In genomic region chr5:92602691-92603690, GRCm38 (mm10) we compare ENCODE assay signal across 8 mouse cellular contexts. TPM values are rescaled to one million over a fixed set of nuclear protein-coding genes. Genes with fewer than 3 reads are reported as not detected.
DNase-seq lines count a peak whose midpoint lies in the region; ATAC-seq lines count a peak whose summit lies in the region.

Gene Stbd1, plus strand, starts transcription at chr5:92603041.

- H3K27ac ChIP-seq in forebrain, embryonic 10.5 days = peak within 1 kb of the TSS; percentile 86

- WGBS in forebrain, embryonic 10.5 days = under 1% methylated on average over 69 of the region's 69 CpGs

- intact Hi-C loops in heart, postnatal 14 days (cut with DNase I) = loop anchor here (5.0 kb wide), 2 partner anchors 136 to 161 kb away; no protein-coding TSS in a partner anchor

- no peaks in the 10 kb centered on the region for H3K36me3 ChIP-seq in forebrain, embryonic 10.5 days (replicated peaks)

- no peaks in the 10 kb centered on the region for H3K9me3 ChIP-seq in forebrain, embryonic 10.5 days

- ATAC-seq in activated CD4-positive, CD25-positive, alpha-beta regulatory T cell, adult 4 months = peak; percentile 59
- peak; percentile 66 for ATAC-seq in megakaryocyte, adult 5-6 weeks (ENCODE audit: poor library complexity, severe bottlenecking)

- DNase-seq in CD4-positive helper T cell, adult 2 months (ENCODE audit: low read depth, low spot score) = peak; percentile 61
- peak; percentile 81 for DNase-seq in forebrain, embryonic 10.5 days (ENCODE audit: extremely low spot score, low spot score)
- peak; percentile 70 to 78 for DNase-seq in heart, postnatal 14 days
- peak; percentile 27 to 54 for DNase-seq in layer of hippocampus, postnatal 10 days (ENCODE audit: low spot score in 2 of 2)
- peak; percentile 36 to 47 for DNase-seq in right cerebral cortex, postnatal 10 days (ENCODE audit: low spot score in 2 of 2)
- DNase-seq in urinary bladder, postnatal 25 days (ENCODE audit: low spot score) = peak; percentile 65

- peaks cover 17% of the 10 kb centered on the region for H3K4me1 ChIP-seq in forebrain, embryonic 10.5 days

- H3K27me3 ChIP-seq in forebrain, embryonic 10.5 days (ENCODE audit: poor library complexity, severe bottlenecking) = peaks cover 38% of the 10 kb centered on the region

- H3K4me3 ChIP-seq in forebrain, embryonic 10.5 days = peak within 1 kb of the TSS; percentile 66

RNA-seq across cellular contexts. Expression of gene Stbd1, which starts in this region (rescaled TPM):
- polyA plus RNA-seq in activated CD4-positive, CD25-positive, alpha-beta regulatory T cell, adult 4 months (2017; shearing (Covaris generic)) = under 1 TPM; 0.16 to 0.40 TPM
- polyA plus RNA-seq in forebrain, embryonic 10.5 days (2016; fragmentation: Nextera tagmentation; extraction: Ambion mirVana) = 7.0 and 7.1 TPM in 2 replicates
- total RNA-seq in heart, postnatal 14 days (2021) = 1 to 10 TPM; 2.6 to 4.0 TPM
- total RNA-seq in layer of hippocampus, postnatal 10 days (2021) = 1 to 10 TPM in 1 of 2 experiments, under 1 TPM in 1; 0.98 to 1.7 TPM
- total RNA-seq in megakaryocyte, adult 5-6 weeks (2015) = 4.3 and 4.8 TPM in 2 replicates
- 6.6 and 9.4 TPM in 2 replicates for total RNA-seq in megakaryocyte, adult 5-6 weeks (2017)

Comparison
In these comparisons a context has a peak if more than half of its experiments do, and no peak if none do; other contexts are left out.
1. Peak in every context shown above with its lines: DNase-seq, ATAC-seq, H3K4me3 ChIP-seq and H3K27ac ChIP-seq.
2. Peak in ATAC-seq in activated CD4-positive, CD25-positive, alpha-beta regulatory T cell, adult 4 months; RNA of the gene not detected or under 1 TPM.